Mouse (Mus musculus): ENCODE data around the gene Scgb1c1.
"Not testable (repeated sequence)": the region's sequence is repeated elsewhere in the genome, so short reads cannot be mapped to it uniquely, and the experiment has no call there.

Scgb1c1 gene

GRCm38 (mm10) chr7:140881696-140882468 is 36.5 kb downstream of the Scgb1c1 start, which contains the start of the genes Psmd13 and Sirt3:
TSS of gene Psmd13 (plus strand) at chr7:140881968.
TSS of gene Sirt3 (minus strand) at chr7:140882309.
- peak; percentile 87 for DNase-seq

DNA sequence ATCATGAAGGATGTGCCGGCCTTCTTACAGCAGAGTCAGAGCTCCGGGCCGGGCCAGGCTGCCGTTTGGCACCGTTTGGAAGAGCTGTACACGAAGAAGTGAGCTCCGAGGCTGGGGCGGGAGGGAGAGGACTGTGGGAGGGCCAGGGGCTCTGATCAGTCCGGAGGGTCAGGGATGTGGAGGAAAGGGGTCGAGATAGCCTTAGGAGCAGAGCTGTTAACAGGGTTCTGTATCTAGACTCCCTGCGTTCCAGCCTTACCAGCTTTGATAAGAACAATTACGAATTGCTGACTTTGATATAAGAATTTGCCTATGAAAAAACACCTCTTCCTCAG is 37.1 kb downstream of the Scgb1c1 start:
- no peak for DNase-seq

DNA sequence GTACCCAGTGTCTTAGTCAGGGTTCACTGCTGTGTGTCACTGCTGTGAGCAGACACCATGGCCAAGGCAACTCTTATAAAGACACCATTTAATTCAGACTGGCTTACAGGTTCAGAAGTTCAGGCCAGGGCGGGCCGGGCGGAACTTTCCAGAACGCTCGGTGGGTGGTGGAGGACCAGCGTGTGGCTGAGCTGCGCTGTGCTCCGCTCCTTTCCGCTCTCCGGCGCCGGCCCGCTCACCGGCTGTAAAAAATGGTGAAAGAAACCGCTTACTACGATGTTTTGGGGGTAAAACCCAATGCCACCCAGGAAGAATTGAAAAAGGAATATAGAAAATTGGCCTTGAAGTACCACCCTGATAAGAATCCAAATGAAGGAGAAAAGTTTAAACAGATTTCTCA is 45.3 kb downstream of the Scgb1c1 start:
- not testable (repeated sequence) for DNase-seq

DNA sequence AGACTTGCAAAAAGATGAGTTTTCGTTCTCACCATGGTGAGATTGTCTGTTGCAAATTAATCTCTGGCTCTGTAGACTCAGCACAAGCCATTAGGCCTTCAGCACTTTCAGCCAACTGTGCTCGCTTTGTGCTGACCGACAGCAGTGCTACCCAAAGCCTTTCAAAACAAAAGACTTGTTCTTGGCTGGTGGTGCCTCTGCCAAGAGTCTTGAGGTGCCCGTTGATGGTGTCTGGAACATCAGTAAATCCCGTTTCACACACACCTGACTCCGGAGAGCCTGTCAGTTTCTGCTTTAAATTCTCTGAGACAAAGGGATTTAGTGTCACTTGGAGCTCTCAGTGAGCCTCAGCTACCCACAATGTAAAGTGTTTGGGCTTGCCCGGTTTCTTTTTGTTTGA is 48.7 kb downstream of the Scgb1c1 start:
- no peak for DNase-seq

DNA sequence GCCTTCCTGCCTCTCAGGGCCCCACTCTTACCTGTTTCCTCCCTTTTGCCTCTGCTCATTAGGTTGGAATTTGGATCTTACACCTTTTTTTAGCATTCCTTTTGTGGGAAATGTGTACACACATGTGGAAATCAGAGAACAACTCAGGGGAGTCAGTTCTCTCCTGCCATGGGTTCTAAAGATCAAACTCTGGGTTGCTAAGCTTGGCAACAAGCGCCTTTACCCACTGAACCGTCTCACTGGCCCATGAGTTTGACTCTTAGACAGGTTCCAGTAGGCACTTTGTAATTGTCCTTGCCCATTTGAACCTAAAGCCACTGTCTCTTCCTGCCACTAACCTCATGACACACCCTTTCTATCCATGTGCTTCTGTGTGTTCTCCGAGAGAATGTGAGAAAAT is 49.3 kb downstream of the Scgb1c1 start:
- DNase-seq, result no peak
